Mouse (Mus musculus) layer of hippocampus, postnatal 36 days (tissue): Measurements from ENCODE around the gene Ccdc187. TPM values are rescaled to one million over a fixed set of nuclear protein-coding genes. Genes with fewer than 3 reads are reported as not detected.

Source experiments
- DNase-seq, 2 experiments: peaks; one replicate each; pipeline ENCODE4 v3.0.0; 2022
- total RNA-seq, 2 experiments: library from RNA; stranded (reverse); gene quantifications; 2 replicates each; pipeline ENCODE4 v1.2.3; 2021

Gene Ccdc187
- under 1 TPM; 0.65 to 0.71 TPM for total RNA-seq

DNA sequence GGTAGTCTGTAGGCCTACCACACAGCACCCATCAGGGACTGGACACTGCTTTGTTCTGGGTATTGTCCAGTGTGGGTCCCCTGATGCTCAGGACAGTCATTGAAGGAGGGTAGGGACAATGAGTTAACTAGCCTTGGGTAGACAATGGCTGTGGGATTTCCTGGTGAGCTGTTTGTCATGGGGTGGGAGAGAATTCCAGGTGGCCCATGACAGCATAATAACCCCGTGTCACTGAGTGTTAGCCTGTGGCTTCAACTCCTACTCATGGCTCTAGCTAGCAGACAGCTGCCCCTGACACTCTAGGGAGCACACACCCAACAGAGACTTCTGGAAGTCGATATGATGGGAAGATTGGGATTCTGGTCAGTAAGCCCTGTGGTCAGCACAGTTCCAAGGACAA, at the start of gene Ccdc187:
Gene Ccdc187, minus strand, starts transcription at position 101 of the 400 bp plus-strand sequence.
- DNase-seq = no peak

- DNase-seq = no peak
Observed at GRCm38 (mm10) chr2:26342609-26343490, 48.5 kb upstream of the Ccdc187 start.

- DNase-seq = no peak
Observed at GRCm38 (mm10) chr2:26342044-26342443, 47.7 kb upstream of the Ccdc187 start.

DNA sequence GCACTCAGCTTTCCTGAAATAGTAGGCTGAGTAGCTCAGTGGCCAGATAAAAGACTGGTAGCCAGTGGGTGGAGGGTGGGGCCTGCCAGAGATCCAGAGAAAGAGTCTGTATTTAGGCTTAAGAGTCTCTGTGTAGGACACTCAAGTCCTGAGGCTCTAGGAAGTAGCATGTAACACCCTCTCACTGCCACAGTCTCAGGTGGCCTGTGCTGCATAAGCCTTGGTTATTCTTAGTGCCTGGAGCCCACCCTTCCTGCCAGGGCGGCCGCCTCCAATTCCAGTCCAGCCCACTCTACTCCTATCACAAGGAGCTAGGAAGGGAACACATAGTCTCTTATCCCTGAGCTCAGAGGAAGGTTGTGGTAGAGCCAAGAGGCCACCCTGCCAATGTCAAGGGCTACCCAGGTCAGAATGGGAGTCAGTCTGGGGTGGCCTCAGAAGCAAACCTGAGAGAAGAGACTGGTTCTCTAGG, 47.2 kb upstream of the Ccdc187 start:
- no peak for DNase-seq

DNA sequence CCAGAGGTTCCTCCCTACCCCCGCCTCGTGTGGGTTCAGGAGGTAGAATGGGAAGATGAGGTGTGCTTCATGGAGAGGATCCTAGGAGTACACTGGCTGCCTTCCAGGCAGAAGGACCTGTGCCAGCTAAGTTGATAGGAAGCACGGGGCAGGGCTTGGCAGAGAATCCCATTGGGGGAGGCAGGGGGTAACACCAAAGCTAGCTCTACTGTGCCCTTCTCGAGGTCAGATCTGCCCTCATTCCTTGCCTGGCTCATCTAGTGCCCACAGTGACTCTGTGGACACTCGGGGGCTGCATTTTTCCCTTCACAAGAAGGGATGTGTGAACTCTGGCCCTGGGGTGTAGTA, 44.8 kb upstream of the Ccdc187 start:
- no peak for DNase-seq

DNA sequence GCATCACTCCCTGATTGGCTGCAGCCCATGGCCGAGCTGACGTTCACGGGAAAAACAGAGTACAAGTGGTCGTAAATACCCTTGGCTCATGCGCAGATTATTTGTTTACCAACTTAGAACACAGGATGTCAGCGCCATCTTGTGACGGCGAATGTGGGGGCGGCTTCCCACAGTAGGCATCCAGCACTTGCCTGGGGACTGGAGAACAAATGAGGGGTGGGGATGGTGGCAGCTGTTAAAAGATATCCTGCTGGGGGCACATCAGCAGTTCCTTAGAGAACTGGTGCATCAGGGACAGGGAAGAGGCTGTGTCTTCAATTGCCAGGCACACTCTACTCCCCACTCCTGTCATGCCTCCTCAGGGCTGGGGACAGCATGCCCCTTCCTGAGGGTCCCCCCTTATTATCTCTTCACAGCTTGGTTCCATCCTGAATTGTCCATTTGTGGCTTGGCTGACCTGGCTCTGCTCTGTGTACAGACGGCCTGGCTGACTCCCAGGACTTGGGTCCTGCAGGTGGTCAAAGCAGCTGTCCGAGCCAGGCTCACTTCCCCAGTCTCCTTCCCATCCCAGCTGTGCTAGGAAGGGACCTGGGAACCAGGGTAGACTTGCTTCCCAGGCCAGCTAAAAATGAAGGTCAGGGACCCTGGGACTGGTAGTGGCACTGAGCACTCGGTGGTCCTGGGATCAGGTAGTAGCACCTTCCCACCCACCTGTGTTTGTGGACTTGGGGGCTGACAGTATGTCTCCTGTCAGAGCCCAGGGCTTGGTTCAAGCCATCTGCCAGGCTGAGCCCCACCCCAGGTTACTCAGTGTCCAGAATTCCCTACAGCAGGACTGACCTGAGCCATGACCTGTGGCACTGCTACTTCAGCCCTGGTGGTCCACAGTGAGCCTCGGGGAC, 44.2 kb upstream of the Ccdc187 start:
- DNase-seq = no peak

DNA sequence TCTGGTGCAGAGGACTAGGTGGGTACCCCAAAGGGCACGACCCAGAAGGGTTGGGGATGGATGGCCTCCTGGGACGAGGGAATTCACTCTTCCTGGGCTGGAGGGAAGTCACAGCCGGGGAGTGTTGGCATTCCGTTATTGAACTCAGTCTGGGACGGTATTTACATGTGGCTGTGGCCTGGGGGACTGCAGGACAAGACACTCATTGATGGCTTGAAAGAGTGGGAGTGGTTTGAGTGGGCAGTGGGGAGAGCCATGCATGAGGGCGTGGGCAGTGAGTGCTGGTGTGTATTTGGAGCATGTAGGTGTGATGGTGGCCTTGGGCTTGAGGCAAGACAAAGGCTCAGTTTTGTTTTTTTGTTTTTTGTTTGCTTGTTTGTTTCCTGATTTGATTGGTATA, 36.3 kb upstream of the Ccdc187 start:
- no peak for DNase-seq

- DNase-seq = no peak
Observed at GRCm38 (mm10) chr2:26330056-26330468, 35.7 kb upstream of the Ccdc187 start.

DNA sequence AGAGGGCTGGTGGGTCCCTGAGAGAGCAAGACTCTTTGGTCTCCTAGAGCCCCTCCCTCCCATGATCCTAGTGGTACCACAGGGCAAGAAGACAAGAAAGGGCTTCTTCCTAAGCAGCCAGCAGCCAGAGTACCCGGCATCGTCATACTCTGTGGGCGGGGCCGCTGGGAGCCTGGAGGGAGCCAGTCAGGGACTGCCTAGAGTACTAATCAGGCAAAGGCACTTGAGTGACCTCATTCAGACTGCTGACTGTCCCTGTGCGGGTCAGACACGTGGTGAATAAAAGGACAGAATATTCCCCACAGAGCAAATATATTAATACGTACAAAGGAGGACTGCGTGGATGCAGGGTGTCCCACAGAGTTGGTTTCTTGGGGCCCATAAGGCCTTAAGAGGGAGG, 35.0 kb upstream of the Ccdc187 start:
- DNase-seq = peak; percentile 54 to 69

- DNase-seq = no peak
Observed at GRCm38 (mm10) chr2:26327852-26328251, 33.5 kb upstream of the Ccdc187 start.

DNA sequence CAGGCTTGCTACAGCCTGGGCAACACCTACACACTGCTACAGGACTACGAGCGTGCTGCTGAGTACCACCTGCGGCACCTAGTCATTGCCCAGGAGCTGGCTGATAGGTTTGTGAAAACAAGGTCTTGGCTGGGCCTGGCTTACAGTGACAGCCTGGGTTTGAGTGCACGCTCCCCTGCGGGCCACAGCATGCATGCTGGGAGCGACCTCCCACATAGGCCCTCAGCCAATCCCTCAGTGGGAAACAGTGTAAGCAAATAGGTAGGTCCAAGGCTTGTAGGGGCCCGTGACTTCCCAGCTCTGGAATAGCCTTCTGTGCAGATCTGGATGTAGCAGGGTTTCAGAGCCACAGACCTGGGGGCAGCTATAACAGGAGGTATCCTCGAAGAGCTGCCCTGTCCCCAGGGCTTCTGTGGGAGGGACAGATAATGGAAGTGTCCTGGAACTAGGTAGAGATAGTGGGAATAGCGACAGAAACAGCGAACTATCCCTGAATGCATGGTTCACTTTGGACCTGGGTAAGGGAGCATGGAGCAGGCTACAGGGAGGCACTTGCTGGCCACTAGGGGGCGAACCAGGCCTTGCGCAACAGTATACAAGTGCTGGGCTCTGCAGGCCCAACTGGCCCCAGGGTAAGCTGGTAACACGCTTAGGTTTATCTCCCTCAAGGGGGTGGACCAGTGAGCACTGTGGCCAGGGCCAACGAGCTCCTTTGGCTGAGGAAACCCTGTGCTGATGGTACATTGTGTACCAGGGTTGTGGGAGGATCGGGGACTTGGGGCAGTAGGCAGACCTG, 31.2 kb upstream of the Ccdc187 start:
- no peak for DNase-seq

DNA sequence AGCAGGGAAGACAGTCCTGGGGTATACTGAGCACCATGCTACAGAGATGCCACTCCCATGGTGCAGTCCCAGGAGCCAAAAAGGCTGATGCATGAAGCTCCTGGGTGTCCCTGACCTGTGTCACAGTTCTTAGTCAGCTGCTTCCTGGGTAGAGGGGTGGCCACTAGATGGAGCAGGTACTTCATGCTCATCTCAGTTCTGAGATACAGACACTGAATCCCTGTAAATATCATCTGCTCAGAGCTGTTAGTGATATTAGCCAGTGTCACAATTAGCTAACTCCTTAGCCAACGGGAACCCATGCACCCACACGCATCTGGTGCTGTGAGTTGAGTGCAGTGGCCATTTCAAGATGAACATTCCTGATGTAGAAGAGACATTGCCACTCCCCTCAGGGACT, 30.6 kb upstream of the Ccdc187 start:
- peak in 1 of 2 experiments; percentile 60 for DNase-seq

DNA sequence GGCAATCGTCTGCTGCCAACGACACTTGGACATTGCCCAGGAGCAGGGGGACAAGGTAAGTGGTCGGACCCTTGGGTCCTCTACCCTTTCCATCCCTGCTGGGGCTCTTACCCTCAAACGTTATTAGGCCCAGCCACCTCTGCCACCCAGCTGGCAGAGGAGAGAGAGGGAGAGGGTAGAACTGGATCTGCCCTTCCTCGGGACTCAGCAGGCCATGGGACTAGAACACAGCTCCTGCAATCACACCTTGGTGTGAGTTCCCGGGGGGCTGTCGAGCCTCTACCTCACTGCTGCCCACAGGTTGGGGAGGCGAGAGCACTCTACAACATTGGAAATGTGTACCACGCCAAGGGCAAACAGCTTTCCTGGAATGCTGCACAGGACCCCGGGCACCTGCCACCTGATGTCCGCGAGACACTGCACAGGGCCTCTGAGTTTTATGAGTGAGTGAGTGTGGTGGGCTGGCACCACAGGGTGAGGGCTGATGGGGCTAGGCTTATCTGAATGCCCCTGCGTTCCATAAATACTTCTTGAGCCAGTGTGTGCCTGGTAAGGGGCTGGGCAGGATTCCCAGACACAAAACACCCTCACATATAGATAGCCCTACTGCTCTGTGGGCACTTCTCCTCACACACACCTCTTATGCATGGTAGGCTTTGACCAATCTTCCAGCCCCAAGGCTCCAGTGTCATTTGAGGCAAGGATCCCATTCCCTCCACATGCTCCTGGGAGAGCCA, 29.4 kb upstream of the Ccdc187 start:
- DNase-seq = no peak

DNA sequence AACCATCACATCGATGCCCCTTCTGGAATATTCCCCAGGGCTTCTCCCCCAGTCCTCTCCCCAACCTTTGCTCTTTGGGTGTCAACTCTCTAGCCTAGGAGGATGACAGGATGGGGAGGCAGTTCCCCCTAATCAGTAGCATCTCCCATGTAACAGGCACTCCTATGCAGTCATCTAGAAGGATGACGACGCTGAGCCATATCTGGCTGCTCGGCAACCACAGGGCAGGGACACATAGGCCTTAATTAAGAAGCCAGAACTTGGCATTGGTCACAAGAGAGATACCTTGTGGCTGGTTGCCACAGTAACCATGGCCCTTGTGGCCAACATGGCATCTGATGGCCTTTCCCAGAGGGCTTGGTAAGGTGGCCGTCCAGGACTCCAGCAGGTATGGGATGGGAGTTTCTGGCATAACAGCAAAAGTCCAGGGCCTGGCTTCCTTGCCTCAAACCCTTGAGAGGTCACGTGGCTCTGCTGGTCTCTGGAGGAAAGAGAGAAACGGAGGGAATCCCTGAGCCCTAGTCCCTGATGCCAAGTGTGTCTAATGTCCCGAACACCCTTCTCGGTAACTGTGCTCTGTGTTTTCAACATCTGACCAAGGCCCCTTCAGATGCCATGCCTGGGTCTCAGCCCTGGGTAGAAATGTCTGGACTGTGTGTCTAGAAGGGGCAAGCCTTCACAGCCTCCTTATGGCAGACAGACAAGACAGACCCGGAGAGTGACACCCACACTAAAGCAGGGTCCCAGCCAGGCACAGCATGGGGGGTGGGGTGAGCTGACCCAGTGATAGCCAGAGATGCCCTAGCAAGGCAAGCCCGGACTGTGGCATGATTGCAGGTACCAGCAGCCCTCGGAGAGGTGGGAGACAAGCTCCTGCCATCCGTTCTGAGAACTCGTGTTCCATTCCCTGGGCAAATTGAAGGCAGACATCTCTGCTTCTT, 26.2 kb upstream of the Ccdc187 start:
- DNase-seq = no peak

- DNase-seq = no peak
Observed at GRCm38 (mm10) chr2:26319519-26320244, 25.3 kb upstream of the Ccdc187 start.

DNA sequence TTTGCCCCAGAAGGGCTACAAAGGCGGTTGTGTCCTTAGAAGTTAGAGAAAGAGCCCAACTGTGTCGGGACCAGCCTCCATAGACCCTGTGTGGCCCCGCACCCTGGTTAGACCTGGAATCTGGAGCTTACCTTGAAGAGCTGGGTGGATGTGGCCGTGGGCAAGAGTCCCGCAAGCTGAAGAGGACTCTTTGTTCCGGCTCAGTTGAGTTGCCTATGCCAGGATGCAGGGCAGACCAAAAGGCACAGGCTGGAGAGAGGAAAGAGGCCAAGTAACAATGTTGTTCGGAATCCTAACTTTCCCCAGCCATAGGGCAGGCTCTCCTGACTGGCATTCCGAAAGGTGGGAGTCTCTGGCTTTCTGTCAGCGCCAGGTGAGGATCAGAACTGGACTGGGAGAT, 24.8 kb upstream of the Ccdc187 start:
- DNase-seq = no peak

DNA sequence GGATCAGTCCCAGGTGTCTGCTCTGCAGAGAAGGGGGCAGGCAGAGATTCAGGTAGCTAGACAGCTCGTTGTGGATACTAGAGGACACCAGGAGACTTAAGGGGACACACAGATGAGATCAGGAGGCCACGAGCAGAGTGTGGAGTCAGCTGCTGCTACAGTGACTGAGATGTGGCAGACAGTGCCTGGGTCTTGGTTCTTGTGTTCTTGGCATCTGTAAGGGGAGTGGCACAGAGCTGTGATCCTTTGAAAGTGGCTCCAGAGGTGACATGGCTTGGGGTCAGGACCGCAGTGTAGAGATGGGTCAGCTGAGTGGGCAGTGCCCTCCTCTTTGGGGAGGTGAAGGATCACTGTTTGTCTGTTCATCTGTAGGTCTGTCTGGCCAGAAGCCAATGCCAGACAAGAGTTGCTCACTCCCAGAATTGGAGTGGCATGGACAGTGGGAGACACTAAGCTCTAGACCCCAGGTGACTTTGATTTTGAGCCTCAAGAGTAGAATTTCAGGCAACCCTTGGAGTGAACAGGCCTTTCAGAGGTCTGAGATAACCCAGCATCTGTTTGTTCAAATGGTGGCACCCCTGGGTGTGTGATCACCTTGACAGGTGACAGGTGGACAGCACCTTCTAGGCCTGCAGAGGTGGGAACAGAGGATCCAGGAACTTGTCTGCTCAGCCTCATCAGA, 23.8 kb upstream of the Ccdc187 start:
- no peak for DNase-seq

DNA sequence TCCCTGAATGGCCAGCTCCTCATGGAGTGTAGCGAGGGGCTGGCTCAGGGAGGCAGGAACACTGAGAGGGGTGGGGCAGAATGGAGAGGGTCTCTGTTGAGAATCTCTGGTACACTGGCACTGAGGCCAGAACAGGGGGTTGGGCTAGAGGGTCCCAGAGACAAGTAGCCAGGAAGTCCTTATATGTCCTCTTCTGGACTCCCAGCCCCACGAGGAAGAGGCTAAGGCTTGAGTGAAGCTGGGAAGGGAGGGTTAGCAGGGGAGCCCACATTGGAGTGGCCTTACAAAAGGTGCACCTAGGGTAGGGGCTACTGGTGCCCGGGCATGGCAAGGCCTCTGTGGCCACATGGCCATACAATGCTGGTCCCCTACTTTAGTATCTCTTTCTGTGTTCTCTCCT, 23.0 kb upstream of the Ccdc187 start:
- DNase-seq = no peak

GRCm38 (mm10) chr2:26316576-26317246, 22.4 kb upstream of the Ccdc187 start:
- DNase-seq = no peak
